Mouse (Mus musculus): ENCODE measurements at regions not wholly inside any gene's neighbourhood (a gene's known extent, or its start where the extent isn't known, plus 50 kb on each side); places are given as distances from the start of the nearest gene placed in this dataset.

DNA sequence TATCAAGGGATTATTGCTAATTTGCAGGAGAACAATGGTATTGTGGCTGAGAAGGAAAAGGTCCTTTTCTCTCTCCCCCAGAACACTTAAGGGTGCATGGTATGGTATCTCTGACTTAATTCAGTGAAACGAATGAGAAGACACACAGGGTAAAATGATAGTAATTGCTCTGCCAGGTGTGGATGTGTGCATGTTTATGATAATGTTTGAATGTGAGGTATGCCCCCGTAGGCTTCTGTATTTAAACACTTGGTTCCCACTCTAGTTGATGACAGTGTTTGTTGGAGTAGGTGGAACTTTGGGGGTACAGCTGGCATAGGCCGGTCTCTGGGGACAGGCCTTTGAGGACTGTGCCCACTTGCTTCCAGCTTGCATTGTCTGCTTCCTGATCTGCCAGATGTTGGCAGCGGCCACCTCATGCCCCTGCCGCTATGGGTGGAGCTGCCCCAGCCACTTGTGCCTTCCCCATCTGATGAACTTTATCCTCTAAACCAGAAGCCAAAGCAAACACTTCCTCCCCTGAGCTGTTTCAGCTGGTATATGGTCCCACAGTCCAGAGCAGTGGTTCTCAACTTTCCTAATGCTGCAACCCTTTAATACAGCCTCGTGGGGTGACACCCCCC lies 53.0 kb upstream of the Egln3 start:
- no peak for DNase-seq

More for the DNA sequence above, 53.0 kb upstream of the Egln3 start:
- intact Hi-C loops (cut with DNase I), result no loop called here
